ENCODE assay signal across 26 mouse cellular contexts in genomic region chr11:47765859-47766258, GRCm38 (mm10).
A peak's percentile ranks its signal among the peaks of the same experiment; 100 is the strongest.
DNase-seq lines count a peak whose midpoint lies in the region; ATAC-seq and TF ChIP-seq lines count a peak whose summit lies in the region.
"Had no signal": no experiment of that assay in that cellular context is flagged by ENCODE, and none has a peak within 500 bp of the region (broad histone marks: within the 10 kb centered on the region; RNA-seq: fewer than 3 reads in every experiment).

No protein-coding gene starts in this region.

- no peaks in the 10 kb centered on the region for H3K27me3 ChIP-seq in embryonic facial prominence, embryonic 14.5 days (replicated peaks; ENCODE audit: control insufficient read depth, insufficient read depth, low read length)
- H3K27me3 ChIP-seq in embryonic facial prominence, embryonic 10.5 days (replicated peaks; ENCODE audit: low read depth, poor library complexity, severe bottlenecking) = no peaks in the 10 kb centered on the region
- H3K27me3 ChIP-seq in forebrain, embryonic 16.5 days (replicated peaks; ENCODE audit: control insufficient read depth, insufficient read depth, low read length) = no peaks in the 10 kb centered on the region
- no peaks in the 10 kb centered on the region for H3K27me3 ChIP-seq in myocyte (ENCODE audit: control insufficient read depth, insufficient read depth, insufficient read length)
- H3K27me3 ChIP-seq in limb, embryonic 10.5 days (ENCODE audit: low read depth, poor library complexity, severe bottlenecking) = no peaks in the 10 kb centered on the region
- H3K27me3 ChIP-seq: CH12.LX; heart, embryonic 13.5 days; hindbrain, embryonic 13.5 days; intestine, embryonic 15.5 days; limb, embryonic 12.5 days; liver, embryonic 12.5 days; lung, embryonic 15.5 days; neural tube, embryonic 12.5 days; stomach, embryonic 15.5 days had no signal

- no peak overlapping the region for H3ac ChIP-seq in myocyte (ENCODE audit: control insufficient read depth, insufficient read length)

- no peaks in the 10 kb centered on the region for H3K4me1 ChIP-seq in embryonic facial prominence, embryonic 14.5 days (ENCODE audit: control insufficient read depth, insufficient read depth, low read length)
- no peaks in the 10 kb centered on the region for H3K4me1 ChIP-seq in embryonic facial prominence, embryonic 10.5 days
- H3K4me1 ChIP-seq in forebrain, embryonic 16.5 days (replicated peaks; ENCODE audit: control insufficient read depth, insufficient read depth, low read length) = no peaks in the 10 kb centered on the region
- H3K4me1 ChIP-seq in limb, embryonic 10.5 days = no peaks in the 10 kb centered on the region
- H3K4me1 ChIP-seq: heart, embryonic 13.5 days; hindbrain, embryonic 13.5 days; intestine, embryonic 15.5 days; limb, embryonic 12.5 days; liver, embryonic 12.5 days; lung, embryonic 15.5 days; midbrain, embryonic 10.5 days; neural tube, embryonic 12.5 days; stomach, embryonic 15.5 days had no signal

- peak; percentile 47 for DNase-seq in embryonic facial prominence, embryonic 14.5 days (ENCODE audit: low spot score)
- DNase-seq in embryonic facial prominence, embryonic 10.5 days (ENCODE audit: low spot score) = no peak
- DNase-seq in left cerebral cortex, postnatal 4 days = peak; percentile 5
- no peak for DNase-seq in left cerebral cortex, postnatal 14 days (ENCODE audit: low spot score in 2 of 2)
- no peak for DNase-seq in limb, embryonic 10.5 days (ENCODE audit: low spot score)
- DNase-seq: adrenal gland, postnatal 25 days; cerebellum, adult 9-10 months; gastrocnemius, postnatal 14 days; heart, adult 18-20 months; kidney, postnatal 4 days; lung, postnatal 4 days; thymus, adult 18-20 months; thymus, postnatal 4 days had no signal

- H3K79me2 ChIP-seq in myocyte (ENCODE audit: control insufficient read depth, insufficient read depth) = no peaks in the 10 kb centered on the region

- no peak overlapping the region for H3K4me3 ChIP-seq in embryonic facial prominence, embryonic 14.5 days (ENCODE audit: low read depth, low read length)
- H3K4me3 ChIP-seq in embryonic facial prominence, embryonic 10.5 days = no peak overlapping the region
- H3K4me3 ChIP-seq in forebrain, embryonic 16.5 days (replicated peaks; ENCODE audit: low read length) = no peak overlapping the region
- H3K4me3 ChIP-seq in myocyte = no peak overlapping the region
- no peak overlapping the region for H3K4me3 ChIP-seq in limb, embryonic 10.5 days
- H3K4me3 ChIP-seq: heart, embryonic 13.5 days; hindbrain, embryonic 13.5 days; intestine, embryonic 15.5 days; left cerebral cortex, adult 2 months; limb, embryonic 12.5 days; liver, embryonic 12.5 days; lung, embryonic 15.5 days; midbrain, embryonic 10.5 days; neural tube, embryonic 12.5 days; stomach, embryonic 15.5 days had no signal

- no peak overlapping the region for H3K27ac ChIP-seq in embryonic facial prominence, embryonic 14.5 days (replicated peaks; ENCODE audit: low read depth, low read length)
- no peak overlapping the region for H3K27ac ChIP-seq in embryonic facial prominence, embryonic 10.5 days (replicated peaks)
- no peak overlapping the region for H3K27ac ChIP-seq in forebrain, embryonic 16.5 days (ENCODE audit: low read length)
- no peak overlapping the region for H3K27ac ChIP-seq in limb, embryonic 10.5 days
- H3K27ac ChIP-seq: heart, embryonic 13.5 days; hindbrain, embryonic 13.5 days; intestine, embryonic 15.5 days; left cerebral cortex, adult 2 months; limb, embryonic 12.5 days; liver, embryonic 12.5 days; lung, embryonic 15.5 days; midbrain, embryonic 10.5 days; neural tube, embryonic 12.5 days; stomach, embryonic 15.5 days had no signal

- intact Hi-C loops in left cerebral cortex, postnatal 4 days (cut with DNase I) = no loop called here
- intact Hi-C loops in left cerebral cortex, postnatal 14 days (cut with DNase I) = no loop called here

- H3K9me3 ChIP-seq in embryonic facial prominence, embryonic 14.5 days (ENCODE audit: control insufficient read depth, low read length) = no peaks in the 10 kb centered on the region
- no peaks in the 10 kb centered on the region for H3K9me3 ChIP-seq in embryonic facial prominence, embryonic 10.5 days
- H3K9me3 ChIP-seq in forebrain, embryonic 16.5 days (ENCODE audit: control insufficient read depth, low read length) = no peaks in the 10 kb centered on the region
- H3K9me3 ChIP-seq in limb, embryonic 10.5 days (replicated peaks) = no peaks in the 10 kb centered on the region
- H3K9me3 ChIP-seq: heart, embryonic 13.5 days; hindbrain, embryonic 13.5 days; intestine, embryonic 15.5 days; limb, embryonic 12.5 days; liver, embryonic 12.5 days; lung, embryonic 15.5 days; midbrain, embryonic 10.5 days; neural tube, embryonic 12.5 days; stomach, embryonic 15.5 days had no signal

- TF ChIP-seq POLR2A in myocyte (IDR thresholded peaks at IDR 0.05; ENCODE audit: insufficient read length, low read depth) = no peak

- H3K9ac ChIP-seq in embryonic facial prominence, embryonic 14.5 days (ENCODE audit: low read depth, low read length) = no peak overlapping the region
- no peak overlapping the region for H3K9ac ChIP-seq in forebrain, embryonic 16.5 days (replicated peaks; ENCODE audit: low read depth, low read length)
- H3K9ac ChIP-seq: heart, embryonic 13.5 days; hindbrain, embryonic 13.5 days; intestine, embryonic 15.5 days; limb, embryonic 12.5 days; liver, embryonic 12.5 days; lung, embryonic 15.5 days; neural tube, embryonic 12.5 days; stomach, embryonic 15.5 days had no signal

- H3K36me3 ChIP-seq in embryonic facial prominence, embryonic 14.5 days (ENCODE audit: control insufficient read depth, insufficient read depth, low read length) = no peaks in the 10 kb centered on the region
- H3K36me3 ChIP-seq in embryonic facial prominence, embryonic 10.5 days (replicated peaks) = no peaks in the 10 kb centered on the region
- H3K36me3 ChIP-seq in forebrain, embryonic 16.5 days (ENCODE audit: control insufficient read depth, insufficient read depth) = no peaks in the 10 kb centered on the region
- H3K36me3 ChIP-seq in myocyte (ENCODE audit: control insufficient read depth, insufficient read depth) = no peaks in the 10 kb centered on the region
- H3K36me3 ChIP-seq in limb, embryonic 10.5 days = no peaks in the 10 kb centered on the region
- H3K36me3 ChIP-seq: heart, embryonic 13.5 days; hindbrain, embryonic 13.5 days; intestine, embryonic 15.5 days; limb, embryonic 12.5 days; liver, embryonic 12.5 days; lung, embryonic 15.5 days; midbrain, embryonic 10.5 days; neural tube, embryonic 12.5 days; stomach, embryonic 15.5 days had no signal

- no peak overlapping the region for H3K4me2 ChIP-seq in embryonic facial prominence, embryonic 14.5 days (ENCODE audit: low read depth, low read length)
- no peak overlapping the region for H3K4me2 ChIP-seq in forebrain, embryonic 16.5 days (ENCODE audit: low read length)
- H3K4me2 ChIP-seq in myocyte (ENCODE audit: low read depth) = no peak overlapping the region
- H3K4me2 ChIP-seq: heart, embryonic 13.5 days; hindbrain, embryonic 13.5 days; intestine, embryonic 15.5 days; limb, embryonic 12.5 days; liver, embryonic 12.5 days; lung, embryonic 15.5 days; neural tube, embryonic 12.5 days; stomach, embryonic 15.5 days had no signal

- WGBS in embryonic facial prominence, embryonic 14.5 days = 88% methylated on average over 2 of the region's 2 CpGs
- 93% methylated on average over 2 of the region's 2 CpGs for WGBS in embryonic facial prominence, embryonic 10.5 days
- 46% methylated on average over 2 of the region's 2 CpGs for WGBS in forebrain, embryonic 16.5 days
- WGBS in limb, embryonic 10.5 days = 83% methylated on average over 2 of the region's 2 CpGs

- no peak for ATAC-seq in embryonic facial prominence, embryonic 14.5 days (ENCODE audit: low read depth)
- peak; percentile 82 for ATAC-seq in forebrain, embryonic 16.5 days
- ATAC-seq: intestine, embryonic 15.5 days; liver, embryonic 12.5 days had no signal

TF ChIP-seq in myocyte, 11 proteins besides CTCF, POLR2A, EP300 and RAD21:
- TF ChIP-seq MYOD1 (IDR thresholded peaks at IDR 0.05; ENCODE audit: control insufficient read depth in 1 of 3, insufficient read length in 2 of 3, low read depth in 2 of 3) = peak; percentile 30 to 93 (median 65)
- TF ChIP-seq SRF (IDR thresholded peaks at IDR 0.05; ENCODE audit: control insufficient read depth, insufficient read length, low read depth) = no peak
- no peak for TF ChIP-seq REST (IDR thresholded peaks at IDR 0.05; ENCODE audit: insufficient read depth, insufficient read length)
- peak; percentile 46 for TF ChIP-seq TCF12 (IDR thresholded peaks at IDR 0.05; ENCODE audit: insufficient read depth, poor library complexity, severe bottlenecking)

Comparison
In these comparisons a context has a peak if more than half of its experiments do, and no peak if none do; other contexts are left out.
1. DNase-seq: peak in embryonic facial prominence, embryonic 14.5 days (single experiment) and left cerebral cortex, postnatal 4 days (single experiment); none in embryonic facial prominence, embryonic 10.5 days (single experiment), left cerebral cortex, postnatal 14 days (0 of 2) and limb, embryonic 10.5 days (single experiment).